Mouse (Mus musculus) heart, embryonic 14.5 days (tissue): Measurements from ENCODE around the gene Ncor2. TPM values are rescaled to one million over a fixed set of nuclear protein-coding genes. Genes with fewer than 3 reads are reported as not detected.

Experiments
- ATAC-seq: fragments of 200-750 bp; cut with Nextera tagmentation; 2 replicates; pipeline ENCODE4 v1.8.0; 2017; ENCODE audit warnings: low read depth, moderate TSS enrichment; ENCODE audit not compliant: insufficient number of reproducible peaks, insufficient read depth, low FRiP score
- H3K27ac ChIP-seq, 2 experiments: fragments of 200-500 bp in 1 of 2; fragments of 300-500 bp in 1 of 2; sonication (generic) in 1 of 2; replicated peaks in 1 of 2; 2 replicates each; pipeline ENCODE4 v1.5.1; 2012 to 2014; ENCODE audit warnings: low read depth in 2 of 2, low read length in 2 of 2, control low read depth in 1 of 2, mild to moderate bottlenecking in 1 of 2, mixed read lengths in 1 of 2; ENCODE audit not compliant: control insufficient read depth in 1 of 2, insufficient read depth in 1 of 2
- H3K27me3 ChIP-seq: fragments of 300-500 bp; sonication (generic); 2 replicates; pipeline ENCODE4 v1.6.1; 2014; ENCODE audit warnings: mild to moderate bottlenecking, low read length, control low read depth; ENCODE audit not compliant: control insufficient read depth, insufficient read depth
- H3K36me3 ChIP-seq: fragments of 300-500 bp; sonication (generic); 2 replicates; pipeline ENCODE4 v1.6.1; 2014; ENCODE audit warnings: mild to moderate bottlenecking, control low read depth, low read length, mixed read lengths; ENCODE audit not compliant: control insufficient read depth, insufficient read depth
- H3K4me1 ChIP-seq, 2 experiments: fragments of 200-500 bp in 1 of 2; fragments of 300-500 bp in 1 of 2; sonication (generic) in 1 of 2; 2 replicates each; pipeline ENCODE4 v1.6.1; 2012 to 2014; ENCODE audit warnings: low read length in 2 of 2, control low read depth in 1 of 2, mixed read lengths in 1 of 2; ENCODE audit not compliant: control insufficient read depth in 2 of 2, insufficient read depth in 2 of 2
- H3K4me2 ChIP-seq: fragments of 300-500 bp; sonication (generic); 2 replicates; pipeline ENCODE4 v1.6.1; 2014; ENCODE audit warnings: mild to moderate bottlenecking, low read length
- H3K4me3 ChIP-seq, 2 experiments: fragments of 200-500 bp in 1 of 2; fragments of 300-500 bp in 1 of 2; sonication (generic) in 1 of 2; 2 replicates each; pipeline ENCODE4 v1.5.1; 2012 to 2014; ENCODE audit warnings: low read length in 2 of 2, mild to moderate bottlenecking in 2 of 2, control low read depth in 1 of 2, low read depth in 1 of 2, moderate library complexity in 1 of 2; ENCODE audit not compliant: control insufficient read depth in 1 of 2, insufficient read depth in 1 of 2
- H3K9ac ChIP-seq: fragments of 300-500 bp; sonication (generic); 2 replicates; pipeline ENCODE4 v1.6.1; 2014; ENCODE audit warnings: mild to moderate bottlenecking, low read length
- H3K9me3 ChIP-seq: fragments of 300-500 bp; sonication (generic); 2 replicates; pipeline ENCODE4 v1.6.1; 2016; ENCODE audit warnings: low read length, control low read depth; ENCODE audit not compliant: control insufficient read depth
- WGBS: fragments of 180-500 bp; shearing (Covaris S2); extraction: QIAGEN DNeasy Blood & Tissue Kit; methylation state at CpG from one replicate; pipeline ENCODE4 v1.1.7; 2014; 5-methylcytosine and 5-hydroxymethylcytosine counted together
- polyA plus RNA-seq: library from polyadenylated mRNA; unstranded; fragments of >200 nt; fragmentation: Nextera tagmentation; extraction: Ambion mirVana; gene quantifications from 2 replicates; pipeline ENCODE4 v1.2.1, GENCODE M21; 2014

Ncor2 gene
- polyA plus RNA-seq, 1 experiment from 2014 or later: 17.6 TPM

- H3K9me3 ChIP-seq: no peaks in the 10 kb centered on the region
- no peak overlapping the region for H3K4me3 ChIP-seq
- ATAC-seq: no peak
- WGBS: 71% methylated on average over 9 of the region's 9 CpGs
- no peak overlapping the region for H3K4me2 ChIP-seq
- no peaks in the 10 kb centered on the region for H3K27me3 ChIP-seq
- peaks cover 80% of the 10 kb centered on the region for H3K36me3 ChIP-seq
- H3K9ac ChIP-seq: no peak overlapping the region
- H3K27ac ChIP-seq: no peak overlapping the region
- peaks cover 5 to 12% of the 10 kb centered on the region in 2 experiments; a peak in 2 of 4 replicates for H3K4me1 ChIP-seq
Observed at GRCm38 (mm10) chr5:125015576-125015975, 163.4 kb downstream of the Ncor2 start.

GRCm38 (mm10) chr5:125015066-125015465 is 164.0 kb downstream of the Ncor2 start:
- H3K27me3 ChIP-seq: no peaks in the 10 kb centered on the region
- H3K9ac ChIP-seq: no peak overlapping the region
- peaks cover 4 to 8% of the 10 kb centered on the region in 2 experiments; a peak in 2 of 4 replicates for H3K4me1 ChIP-seq
- 92% methylated on average over 3 of the region's 3 CpGs for WGBS
- H3K4me3 ChIP-seq: no peak overlapping the region
- H3K4me2 ChIP-seq: no peak overlapping the region
- H3K9me3 ChIP-seq: no peaks in the 10 kb centered on the region
- peaks cover 79% of the 10 kb centered on the region for H3K36me3 ChIP-seq
- no peak overlapping the region for H3K27ac ChIP-seq
- no peak for ATAC-seq

- no peaks in the 10 kb centered on the region for H3K9me3 ChIP-seq
- H3K9ac ChIP-seq: no peak overlapping the region
- peaks cover 3 to 5% of the 10 kb centered on the region in 2 experiments; a peak in 2 of 4 replicates for H3K4me1 ChIP-seq
- H3K4me3 ChIP-seq: no peak overlapping the region
- 49% methylated on average over 7 of the region's 7 CpGs for WGBS
- H3K36me3 ChIP-seq: peaks cover 81% of the 10 kb centered on the region
- H3K27ac ChIP-seq: no peak overlapping the region
- no peak overlapping the region for H3K4me2 ChIP-seq
- ATAC-seq: no peak
- no peaks in the 10 kb centered on the region for H3K27me3 ChIP-seq
Observed at GRCm38 (mm10) chr5:125014497-125014896, 164.5 kb downstream of the Ncor2 start.

- Histone ChIP-seq H3K4me3 (no peak overlapping the region), H3K4me2 (no peak overlapping the region), H3K36me3 (peaks cover 58% of the 10 kb centered on the region), H3K9me3 (no peaks in the 10 kb centered on the region), H3K27me3 (no peaks in the 10 kb centered on the region), H3K27ac (no peak overlapping the region), H3K9ac (no peak overlapping the region), H3K4me1 (peaks cover 2 to 15% of the 10 kb centered on the region in 2 experiments; a peak in 3 of 4 replicates)
- 86% methylated on average over 8 of the region's 8 CpGs for WGBS
- no peak for ATAC-seq
Observed at GRCm38 (mm10) chr5:125011628-125012027, 167.4 kb downstream of the Ncor2 start.

GRCm38 (mm10) chr5:125011166-125011565 is 167.9 kb downstream of the Ncor2 start:
- no peak overlapping the region for H3K27ac ChIP-seq
- peaks cover 53% of the 10 kb centered on the region for H3K36me3 ChIP-seq
- no peak overlapping the region for H3K4me3 ChIP-seq
- H3K4me2 ChIP-seq: no peak overlapping the region
- H3K9ac ChIP-seq: no peak overlapping the region
- 93% methylated on average over 24 of the region's 24 CpGs for WGBS
- H3K4me1 ChIP-seq: peaks cover 7 to 19% of the 10 kb centered on the region in 2 experiments
- ATAC-seq: no peak
- no peaks in the 10 kb centered on the region for H3K27me3 ChIP-seq
- H3K9me3 ChIP-seq: no peaks in the 10 kb centered on the region

- Histone ChIP-seq H3K36me3 (peaks cover 18% of the 10 kb centered on the region; the same call in 1 of the 2 replicates), H3K4me3 (no peak overlapping the region), H3K4me1 (peaks cover 18 to 40% of the 10 kb centered on the region in 2 experiments), H3K27me3 (peaks cover 31% of the 10 kb centered on the region), H3K27ac (no peak overlapping the region), H3K9me3 (no peaks in the 10 kb centered on the region), H3K9ac (no peak overlapping the region), H3K4me2 (0 out of 2 replicates have a peak overlapping the region, but pooled peaks have one; percentile 41)
- WGBS: 68% methylated on average over 5 of the region's 5 CpGs
- no peak for ATAC-seq
Observed at GRCm38 (mm10) chr5:125006896-125007295, 172.1 kb downstream of the Ncor2 start.

- peak; percentile 31; the same call in 1 of the 2 replicates for ATAC-seq
- peaks cover 14% of the 10 kb centered on the region; the same call in 1 of the 2 replicates for H3K36me3 ChIP-seq
- H3K9me3 ChIP-seq: no peaks in the 10 kb centered on the region
- no peak overlapping the region for H3K4me3 ChIP-seq
- H3K4me1 ChIP-seq: peaks cover 18 to 40% of the 10 kb centered on the region in 2 experiments
- peak overlapping the region in 1 of 2 experiments; percentile 34; a peak in 1 of 4 replicates for H3K27ac ChIP-seq
- peak overlapping the region; percentile 41 for H3K4me2 ChIP-seq
- WGBS: 31% methylated on average over 9 of the region's 9 CpGs
- H3K9ac ChIP-seq: peak overlapping the region; percentile 32; the same call in 1 of the 2 replicates
- H3K27me3 ChIP-seq: peaks cover 34% of the 10 kb centered on the region
Observed at GRCm38 (mm10) chr5:125005871-125006652, 173.0 kb downstream of the Ncor2 start.
